Comparison of ENCODE assay signal across 9 mouse cellular contexts in genomic region chr6:143169385-143169784, GRCm38 (mm10). TPM values are rescaled to one million over a fixed set of nuclear protein-coding genes. Genes with fewer than 3 reads are reported as not detected.
DNase-seq lines count a peak whose midpoint lies in the region; ATAC-seq and TF ChIP-seq lines count a peak whose summit lies in the region.
"Had no signal": no experiment of that assay in that cellular context is flagged by ENCODE, and none has a peak within 500 bp of the region (broad histone marks: within the 10 kb centered on the region; RNA-seq: fewer than 3 reads in every experiment).

No protein-coding gene starts in this region.

- no peaks in the 10 kb centered on the region; the same call in 1 of the 2 replicates for H3K27me3 ChIP-seq in hindbrain, embryonic 12.5 days
- H3K27me3 ChIP-seq in hindbrain, embryonic 10.5 days (ENCODE audit: insufficient read depth, poor library complexity, severe bottlenecking) = peaks cover 15% of the 10 kb centered on the region; the same call in 1 of the 2 replicates
- no peaks in the 10 kb centered on the region for H3K27me3 ChIP-seq in hindbrain, postnatal 0 days (ENCODE audit: insufficient read depth, low read length)
- H3K27me3 ChIP-seq in midbrain, embryonic 14.5 days (ENCODE audit: control insufficient read depth, insufficient read depth, low read length) = no peaks in the 10 kb centered on the region

- H3K4me2 ChIP-seq in hindbrain, embryonic 12.5 days (replicated peaks) = peak overlapping the region; percentile 71
- H3K4me2 ChIP-seq in hindbrain, postnatal 0 days (ENCODE audit: low read depth, low read length) = peak overlapping the region; percentile 81
- H3K4me2 ChIP-seq in midbrain, embryonic 14.5 days (ENCODE audit: low read length) = peak overlapping the region; percentile 78

- H3K9ac ChIP-seq in hindbrain, embryonic 12.5 days = 0 out of 2 replicates have a peak overlapping the region, but pooled peaks have one; percentile 9
- no peak overlapping the region; the same call in 1 of the 2 replicates for H3K9ac ChIP-seq in hindbrain, postnatal 0 days (replicated peaks; ENCODE audit: low read length)
- no peak overlapping the region; the same call in 1 of the 2 replicates for H3K9ac ChIP-seq in midbrain, embryonic 14.5 days (replicated peaks; ENCODE audit: low read length)

- H3K9me3 ChIP-seq in hindbrain, embryonic 12.5 days (replicated peaks) = no peaks in the 10 kb centered on the region
- no peaks in the 10 kb centered on the region for H3K9me3 ChIP-seq in hindbrain, embryonic 10.5 days
- H3K9me3 ChIP-seq in hindbrain, postnatal 0 days (ENCODE audit: low read length) = no peaks in the 10 kb centered on the region
- H3K9me3 ChIP-seq in midbrain, embryonic 14.5 days (ENCODE audit: control insufficient read depth, low read length) = no peaks in the 10 kb centered on the region

- no peak for TF ChIP-seq CTCF in hindbrain, postnatal 0 days (IDR thresholded peaks at IDR 0.05; ENCODE audit: low read depth)

- H3K4me3 ChIP-seq in hindbrain, embryonic 12.5 days = no peak overlapping the region
- H3K4me3 ChIP-seq in hindbrain, embryonic 10.5 days = no peak overlapping the region
- no peak overlapping the region for H3K4me3 ChIP-seq in brown adipose tissue, adult 24 weeks (ENCODE audit: insufficient read depth, low read depth, low read length)
- no peak overlapping the region for H3K4me3 ChIP-seq in hindbrain, postnatal 0 days (ENCODE audit: low read length)
- no peak overlapping the region for H3K4me3 ChIP-seq in midbrain, embryonic 14.5 days (replicated peaks; ENCODE audit: low read depth, low read length)

- no peak for DNase-seq in hindbrain, embryonic 10.5 days (ENCODE audit: low spot score)
- no peak for DNase-seq in hindbrain, postnatal 0 days (ENCODE audit: low spot score)
- no peak for DNase-seq in midbrain, embryonic 14.5 days
- DNase-seq in layer of hippocampus, postnatal 10 days (ENCODE audit: low spot score in 2 of 2) = no peak
- no peak for DNase-seq in T-cell, adult 2 months (ENCODE audit: low spot score)
- DNase-seq in lung, postnatal 25 days (ENCODE audit: low spot score) = no peak
- DNase-seq: kidney, postnatal 4 days had no signal

- H3K4me1 ChIP-seq in hindbrain, embryonic 12.5 days = peaks cover 25% of the 10 kb centered on the region
- peaks cover 36% of the 10 kb centered on the region for H3K4me1 ChIP-seq in hindbrain, embryonic 10.5 days (replicated peaks)
- H3K4me1 ChIP-seq in brown adipose tissue, adult 24 weeks (ENCODE audit: control insufficient read depth, insufficient read depth, insufficient read length, low read length) = peaks cover 21% of the 10 kb centered on the region
- H3K4me1 ChIP-seq in hindbrain, postnatal 0 days (ENCODE audit: insufficient read depth, low read length) = no peaks in the 10 kb centered on the region
- H3K4me1 ChIP-seq in midbrain, embryonic 14.5 days (ENCODE audit: control insufficient read depth, insufficient read depth, low read length) = peaks cover 29% of the 10 kb centered on the region

- no peak overlapping the region for H3K27ac ChIP-seq in hindbrain, embryonic 12.5 days
- H3K27ac ChIP-seq in hindbrain, embryonic 10.5 days = no peak overlapping the region
- peak overlapping the region; percentile 2; the same call in 1 of the 2 replicates for H3K27ac ChIP-seq in brown adipose tissue, adult 24 weeks (replicated peaks; ENCODE audit: low read depth, low read length)
- no peak overlapping the region for H3K27ac ChIP-seq in hindbrain, postnatal 0 days
- no peak overlapping the region for H3K27ac ChIP-seq in midbrain, embryonic 14.5 days (replicated peaks; ENCODE audit: low read depth, low read length)

- 84% methylated on average over 4 of the region's 4 CpGs for WGBS in hindbrain, embryonic 12.5 days
- 89% methylated on average over 4 of the region's 4 CpGs for WGBS in hindbrain, embryonic 10.5 days
- WGBS in hindbrain, postnatal 0 days = 82% methylated on average over 4 of the region's 4 CpGs
- WGBS in midbrain, embryonic 14.5 days = 74% methylated on average over 4 of the region's 4 CpGs

- no peak for ATAC-seq in hindbrain, embryonic 12.5 days (ENCODE audit: low FRiP score)
- no peak for ATAC-seq in hindbrain, postnatal 0 days
- no peak for ATAC-seq in midbrain, embryonic 14.5 days (ENCODE audit: low FRiP score, low TSS enrichment)

- H3K36me3 ChIP-seq in hindbrain, embryonic 12.5 days = peaks cover 9% of the 10 kb centered on the region; the same call in 1 of the 2 replicates
- H3K36me3 ChIP-seq in hindbrain, embryonic 10.5 days = peaks cover 31% of the 10 kb centered on the region
- no peaks in the 10 kb centered on the region for H3K36me3 ChIP-seq in hindbrain, postnatal 0 days (ENCODE audit: insufficient read depth, low read length)
- H3K36me3 ChIP-seq in midbrain, embryonic 14.5 days (ENCODE audit: control insufficient read depth, insufficient read depth, low read length) = peaks cover 16% of the 10 kb centered on the region; the same call in 1 of the 2 replicates

RNA-seq across cellular contexts. Expression of gene Etnk1, which starts 2.4 kb away (rescaled TPM):
- 43.4 and 45.9 TPM in 2 replicates for polyA plus RNA-seq in hindbrain, embryonic 12.5 days (2016; fragmentation: Nextera tagmentation; extraction: Ambion mirVana)
- 19.7 and 22.9 TPM in 2 replicates for polyA plus RNA-seq in hindbrain, embryonic 10.5 days (2016; fragmentation: Nextera tagmentation; extraction: Ambion mirVana)
- 23.8 and 23.9 TPM in 2 replicates for polyA plus RNA-seq in brown adipose tissue, adult 24 weeks (2012; ENCODE audit: insufficient read depth, insufficient read length, missing spikeins)
- 100 and 111 TPM in 2 replicates for total RNA-seq in hindbrain, postnatal 0 days (2014; rRNA removed)
- 31.8 and 33.2 TPM in 2 replicates for polyA plus RNA-seq in hindbrain, postnatal 0 days (2015; fragmentation: Nextera tagmentation; extraction: Ambion mirVana)
- polyA plus RNA-seq in midbrain, embryonic 14.5 days (2014; fragmentation: Nextera tagmentation; extraction: Ambion mirVana) = 47.3 and 62.0 TPM in 2 replicates
- total RNA-seq in layer of hippocampus, postnatal 10 days (2021) = 100 to 1,000 TPM; 142 to 157 TPM
